Mouse (Mus musculus) hindbrain, embryonic 14.5 days (tissue): ENCODE results near the gene Lpcat2. TPM values are rescaled to one million over a fixed set of nuclear protein-coding genes. Genes with fewer than 3 reads are reported as not detected.

ENCODE experiments used
- ATAC-seq: fragments of 200-750 bp; cut with Nextera tagmentation; 2 replicates; pipeline ENCODE4 v1.8.0; 2017; ENCODE audit warnings: moderate number of reproducible peaks, mild to moderate bottlenecking, moderate TSS enrichment, moderate library complexity; ENCODE audit not compliant: low FRiP score
- DNase-seq: peaks from one replicate; pipeline ENCODE4 v3.0.0-alpha.2; 2015; ENCODE audit warnings: low spot score
- H3K27ac ChIP-seq: fragments of 300-500 bp; sonication (generic); 2 replicates; pipeline ENCODE4 v1.5.1; 2014; ENCODE audit warnings: mild to moderate bottlenecking, moderate library complexity
- H3K27me3 ChIP-seq: fragments of 300-500 bp; sonication (generic); 2 replicates; pipeline ENCODE4 v1.6.1; 2014; ENCODE audit warnings: mild to moderate bottlenecking, low read length, mixed read lengths; ENCODE audit not compliant: control insufficient read depth, insufficient read depth
- H3K36me3 ChIP-seq: fragments of 300-500 bp; sonication (generic); replicated peaks from 2 replicates; pipeline ENCODE4 v1.6.1; 2014; ENCODE audit not compliant: control insufficient read depth, insufficient read depth
- H3K4me1 ChIP-seq: fragments of 300-500 bp; sonication (generic); replicated peaks from 2 replicates; pipeline ENCODE4 v1.6.1; 2014; ENCODE audit warnings: antibody characterized with exemption, low read length, mixed read lengths; ENCODE audit not compliant: control insufficient read depth, insufficient read depth
- H3K4me2 ChIP-seq: fragments of 300-500 bp; sonication (generic); replicated peaks from 2 replicates; pipeline ENCODE4 v1.6.1; 2014; ENCODE audit warnings: mild to moderate bottlenecking, moderate library complexity
- H3K4me3 ChIP-seq: fragments of 300-500 bp; sonication (generic); replicated peaks from 2 replicates; pipeline ENCODE4 v1.5.1; 2014; ENCODE audit warnings: mild to moderate bottlenecking, low read length
- H3K9ac ChIP-seq: fragments of 300-500 bp; sonication (generic); 2 replicates; pipeline ENCODE4 v1.6.1; 2014
- H3K9me3 ChIP-seq: fragments of 300-500 bp; sonication (generic); 2 replicates; pipeline ENCODE4 v1.6.1; 2016; ENCODE audit warnings: low read length; ENCODE audit not compliant: control insufficient read depth
- WGBS: fragments of 180-500 bp; shearing (Covaris S2); extraction: QIAGEN DNeasy Blood & Tissue Kit; methylation state at CpG from one replicate; pipeline ENCODE4 v1.1.7; 2014; 5-methylcytosine and 5-hydroxymethylcytosine counted together
- polyA plus RNA-seq: library from polyadenylated mRNA; unstranded; fragments of >200 nt; fragmentation: Nextera tagmentation; extraction: Ambion mirVana; gene quantifications from 2 replicates; pipeline ENCODE4 v1.2.1, GENCODE M21; 2014

The Lpcat2 gene
- polyA plus RNA-seq, 1 experiment from 2014 or later: 11.8 TPM

DNA sequence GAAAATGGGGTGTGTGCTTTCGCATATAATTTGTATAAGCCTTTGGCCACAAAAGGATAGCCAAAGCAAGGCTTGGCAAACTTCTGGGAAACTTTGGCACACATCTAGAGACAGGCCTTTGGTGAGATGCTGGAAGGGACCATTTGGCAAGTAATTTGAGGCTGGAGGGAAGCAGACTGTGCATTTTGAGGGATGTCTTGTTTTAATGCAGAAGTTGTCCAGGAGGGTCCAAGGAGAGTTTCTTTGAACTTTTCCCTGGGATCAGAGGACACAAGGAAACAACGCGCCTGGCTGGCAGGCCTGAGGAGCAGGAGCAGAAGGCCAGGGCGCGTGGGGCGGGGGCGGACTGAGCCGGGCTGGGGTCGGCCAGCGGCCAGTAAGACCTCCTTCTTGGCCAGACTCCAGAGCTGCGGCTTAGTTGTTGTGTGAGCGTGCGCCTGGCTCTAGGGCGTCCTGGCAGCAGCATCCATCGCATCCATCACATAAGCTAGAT is 26.8 kb upstream of the Lpcat2 start:
- peaks cover 12% of the 10 kb centered on the region for H3K4me1 ChIP-seq
- H3K9ac ChIP-seq: no peak overlapping the region
- H3K9me3 ChIP-seq: no peaks in the 10 kb centered on the region
- 41% methylated on average over 15 of the region's 15 CpGs for WGBS
- no peaks in the 10 kb centered on the region for H3K27me3 ChIP-seq
- no peak overlapping the region for H3K4me3 ChIP-seq
- H3K27ac ChIP-seq: no peak overlapping the region
- peak; percentile 74 for DNase-seq
- peak; percentile 83; the same call in 1 of the 2 replicates for ATAC-seq
- no peaks in the 10 kb centered on the region for H3K36me3 ChIP-seq
- peak overlapping the region; percentile 81 for H3K4me2 ChIP-seq

DNA sequence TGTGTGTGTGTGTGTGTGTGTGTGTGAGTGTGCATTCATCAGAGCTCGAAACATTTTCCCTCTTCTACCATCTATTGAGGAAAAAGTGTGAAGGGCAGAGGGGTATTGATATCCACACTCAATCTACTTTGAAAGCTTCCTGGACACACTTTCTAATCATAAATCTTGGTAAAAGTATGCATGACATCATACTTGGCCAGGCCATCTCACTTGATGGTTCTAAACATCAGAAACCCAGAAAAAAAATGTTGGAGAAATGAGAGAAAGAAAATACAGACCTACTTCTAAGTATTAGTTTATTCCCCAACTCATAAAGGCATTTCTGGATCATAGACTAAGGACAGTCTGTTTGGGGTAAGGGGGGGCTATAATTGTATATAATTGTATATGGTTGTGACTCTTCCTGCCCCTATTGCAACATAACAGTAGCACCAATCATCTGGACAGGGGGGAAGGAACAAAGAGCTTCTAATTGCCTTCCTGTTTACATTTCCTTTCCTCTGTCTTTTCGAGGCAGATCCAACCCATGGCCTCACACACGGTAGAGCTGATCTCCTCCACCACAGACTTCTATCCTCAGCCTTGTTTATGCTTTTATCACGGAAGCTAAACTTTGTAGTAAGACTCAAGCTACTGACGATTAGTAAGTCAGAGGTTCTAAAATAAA is 20.9 kb upstream of the Lpcat2 start:
- Histone ChIP-seq H3K9ac (no peak overlapping the region), H3K9me3 (no peaks in the 10 kb centered on the region), H3K4me3 (no peak overlapping the region), H3K27ac (no peak overlapping the region), H3K27me3 (no peaks in the 10 kb centered on the region), H3K4me2 (no peak overlapping the region), H3K36me3 (no peaks in the 10 kb centered on the region), H3K4me1 (no peaks in the 10 kb centered on the region)
- DNase-seq (no peak), ATAC-seq (no peak)
- 84% methylated on average over 5 of the region's 5 CpGs for WGBS

DNA sequence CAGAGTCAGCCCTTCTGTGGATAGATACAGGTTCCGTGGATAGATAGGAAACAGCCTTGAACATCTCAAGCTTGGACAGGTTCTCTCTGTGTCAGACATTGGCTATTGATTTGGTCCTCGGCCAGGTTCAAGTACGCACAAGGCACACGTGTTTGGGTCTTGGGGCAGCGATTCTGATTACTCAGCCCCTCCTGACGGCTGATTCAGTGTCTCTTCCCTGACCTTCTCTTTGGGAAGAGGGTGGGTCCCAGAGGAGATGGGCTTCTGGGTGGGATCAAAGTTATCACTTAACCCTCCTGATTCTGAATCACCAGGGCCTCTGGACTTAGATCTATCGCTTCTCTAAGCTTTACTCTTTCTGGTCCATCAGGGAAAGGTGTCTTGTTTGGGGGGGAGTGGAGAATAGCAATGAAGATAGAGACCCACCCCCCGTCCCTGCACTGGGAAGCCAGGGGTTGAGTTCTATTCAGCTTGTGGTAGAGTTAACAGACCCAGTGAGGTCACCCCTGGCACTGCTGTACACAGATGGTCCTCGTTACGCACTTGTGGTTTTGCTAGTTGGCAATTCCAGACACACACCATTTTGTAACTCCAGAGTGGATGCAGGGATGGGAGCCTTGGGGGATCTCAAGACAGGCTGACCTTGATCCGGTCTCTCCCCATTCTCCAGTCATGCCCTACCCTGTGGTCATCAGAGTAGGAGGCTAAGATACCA is 20.2 kb upstream of the Lpcat2 start:
- Histone ChIP-seq H3K27me3 (no peaks in the 10 kb centered on the region), H3K9me3 (no peaks in the 10 kb centered on the region), H3K4me2 (no peak overlapping the region), H3K9ac (no peak overlapping the region), H3K36me3 (no peaks in the 10 kb centered on the region), H3K27ac (no peak overlapping the region), H3K4me3 (no peak overlapping the region), H3K4me1 (no peaks in the 10 kb centered on the region)
- ATAC-seq (no peak), DNase-seq (no peak)
- WGBS: 88% methylated on average over 11 of the region's 11 CpGs

DNA sequence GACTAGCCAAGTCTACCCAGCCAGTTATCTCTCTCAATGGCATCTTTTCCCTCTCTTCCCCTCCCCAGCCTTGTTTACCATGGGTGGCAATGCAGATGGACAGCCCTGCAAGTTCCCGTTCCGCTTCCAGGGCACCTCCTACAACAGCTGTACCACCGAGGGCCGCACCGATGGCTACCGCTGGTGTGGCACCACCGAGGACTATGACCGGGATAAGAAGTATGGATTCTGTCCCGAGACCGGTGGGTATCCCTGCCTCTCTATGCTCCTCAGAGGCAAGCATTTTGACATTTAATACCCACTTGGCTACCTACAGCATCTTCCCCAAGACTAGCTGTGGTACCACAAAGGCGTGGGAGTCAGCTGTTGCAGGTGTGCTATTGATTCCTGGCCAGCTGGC is 19.2 kb upstream of the Lpcat2 start:
- WGBS: 87% methylated on average over 11 of the region's 11 CpGs
- H3K4me3 ChIP-seq: no peak overlapping the region

DNA sequence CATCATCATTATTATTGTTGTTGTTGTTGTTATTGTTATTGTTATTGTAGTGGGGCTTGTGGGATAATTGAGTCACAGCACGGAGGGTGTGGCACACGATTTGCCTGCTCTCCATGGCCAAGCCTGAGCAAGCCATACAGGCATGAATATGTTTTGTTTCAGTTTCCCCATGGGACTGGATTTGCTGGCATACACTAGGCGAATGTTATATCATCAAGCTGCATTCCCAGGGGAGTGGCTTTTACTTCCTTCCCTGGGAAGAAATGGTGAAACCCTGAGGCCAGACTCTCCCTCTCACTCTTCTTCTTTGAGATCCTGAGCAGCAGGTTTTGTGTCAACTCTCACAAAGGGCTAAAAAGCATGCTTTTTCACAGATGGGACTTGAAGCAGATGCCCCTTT is 16.5 kb upstream of the Lpcat2 start:
- Histone ChIP-seq H3K27ac (no peak overlapping the region), H3K4me1 (no peaks in the 10 kb centered on the region), H3K36me3 (no peaks in the 10 kb centered on the region), H3K27me3 (no peaks in the 10 kb centered on the region), H3K9me3 (no peaks in the 10 kb centered on the region), H3K9ac (no peak overlapping the region), H3K4me3 (no peak overlapping the region), H3K4me2 (no peak overlapping the region)
- DNase-seq (no peak), ATAC-seq (no peak)
- WGBS: 68% methylated on average over 3 of the region's 3 CpGs

More for the DNA sequence above, 19.2 kb upstream of the Lpcat2 start:
- Histone ChIP-seq H3K27ac (no peak overlapping the region), H3K4me2 (no peak overlapping the region), H3K9me3 (no peaks in the 10 kb centered on the region), H3K4me1 (no peaks in the 10 kb centered on the region), H3K36me3 (no peaks in the 10 kb centered on the region), H3K9ac (no peak overlapping the region), H3K27me3 (no peaks in the 10 kb centered on the region)
- DNase-seq: no peak
- ATAC-seq: no peak

DNA sequence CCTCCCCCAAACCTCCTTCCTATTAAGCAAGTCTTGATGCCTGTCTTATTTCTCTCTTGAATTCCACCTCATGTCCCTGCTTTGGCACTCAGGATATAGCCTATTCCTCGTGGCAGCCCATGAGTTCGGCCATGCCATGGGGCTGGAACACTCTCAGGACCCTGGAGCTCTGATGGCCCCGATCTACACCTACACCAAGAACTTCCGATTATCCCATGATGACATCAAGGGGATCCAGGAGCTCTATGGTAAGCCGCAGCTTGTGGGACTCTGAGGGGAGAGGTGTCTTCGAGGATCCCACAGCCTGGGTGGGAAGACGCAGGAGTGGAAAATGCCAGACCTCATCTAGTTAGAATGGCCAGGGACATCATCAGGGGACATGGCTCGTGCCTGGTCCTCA is 16.0 kb upstream of the Lpcat2 start:
- Histone ChIP-seq H3K9me3 (no peaks in the 10 kb centered on the region), H3K27me3 (no peaks in the 10 kb centered on the region), H3K4me1 (no peaks in the 10 kb centered on the region), H3K9ac (no peak overlapping the region), H3K27ac (no peak overlapping the region), H3K4me3 (no peak overlapping the region), H3K4me2 (no peak overlapping the region), H3K36me3 (no peaks in the 10 kb centered on the region)
- WGBS: 92% methylated on average over 8 of the region's 8 CpGs
- no peak for DNase-seq
- ATAC-seq: no peak

DNA sequence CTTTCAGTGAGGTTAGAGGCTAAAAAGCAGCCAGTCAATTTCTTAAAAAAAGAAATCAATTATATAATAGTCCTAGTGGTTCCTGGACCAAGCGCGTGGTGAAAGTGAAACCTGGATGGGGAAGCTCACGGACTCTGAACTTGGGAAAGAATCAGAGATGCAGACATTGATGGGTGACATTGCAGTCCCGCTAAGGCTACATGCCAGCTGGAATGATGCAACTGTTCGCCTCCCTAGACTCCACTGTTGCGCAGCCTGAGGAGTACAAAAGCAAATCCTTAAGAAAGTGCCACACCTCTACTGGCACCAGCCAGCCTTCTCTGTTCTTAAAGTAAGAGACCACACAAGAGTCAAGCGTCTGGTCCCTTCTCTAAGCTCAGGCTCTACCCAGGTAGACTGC is 15.3 kb upstream of the Lpcat2 start:
- no peak overlapping the region for H3K4me2 ChIP-seq
- no peaks in the 10 kb centered on the region for H3K27me3 ChIP-seq
- H3K27ac ChIP-seq: no peak overlapping the region
- H3K4me3 ChIP-seq: no peak overlapping the region
- H3K4me1 ChIP-seq: no peaks in the 10 kb centered on the region
- H3K9me3 ChIP-seq: no peaks in the 10 kb centered on the region
- DNase-seq (no peak), ATAC-seq (no peak)
- WGBS: 95% methylated on average over 7 of the region's 7 CpGs
- H3K36me3 ChIP-seq: no peaks in the 10 kb centered on the region
- no peak overlapping the region for H3K9ac ChIP-seq

DNA sequence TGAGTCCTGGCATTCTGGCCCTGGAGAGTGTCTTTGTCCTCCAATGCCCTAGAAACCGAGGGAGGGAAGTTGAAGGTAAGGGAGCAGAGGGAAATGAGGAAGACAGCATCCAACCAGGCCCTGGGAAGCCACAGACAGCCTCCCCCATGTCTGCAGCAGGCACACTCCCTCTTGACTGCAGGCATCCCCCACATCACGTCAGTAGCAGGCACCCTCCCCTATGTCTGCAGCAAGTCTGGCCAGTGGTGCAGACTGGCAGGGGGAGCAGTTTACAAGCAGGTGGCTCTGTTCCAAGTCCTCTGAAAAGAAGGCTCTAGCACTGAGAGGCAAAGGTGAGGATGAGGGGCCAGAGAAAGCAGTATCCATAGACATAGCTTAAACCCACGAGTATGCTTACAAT is 8.5 kb upstream of the Lpcat2 start:
- DNase-seq: no peak
- 0 out of 2 replicates have a peak overlapping the region, but pooled peaks have one; percentile 8 for H3K4me2 ChIP-seq
- no peaks in the 10 kb centered on the region for H3K27me3 ChIP-seq
- ATAC-seq: peak; percentile 37; the same call in 1 of the 2 replicates
- peaks cover 21% of the 10 kb centered on the region; the same call in 1 of the 2 replicates for H3K4me1 ChIP-seq
- H3K27ac ChIP-seq: peak overlapping the region; percentile 21; the same call in 1 of the 2 replicates
- no peaks in the 10 kb centered on the region for H3K36me3 ChIP-seq
- no peak overlapping the region for H3K4me3 ChIP-seq
- no peak overlapping the region for H3K9ac ChIP-seq
- H3K9me3 ChIP-seq: no peaks in the 10 kb centered on the region
- 25% methylated on average over 3 of the region's 3 CpGs for WGBS

DNA sequence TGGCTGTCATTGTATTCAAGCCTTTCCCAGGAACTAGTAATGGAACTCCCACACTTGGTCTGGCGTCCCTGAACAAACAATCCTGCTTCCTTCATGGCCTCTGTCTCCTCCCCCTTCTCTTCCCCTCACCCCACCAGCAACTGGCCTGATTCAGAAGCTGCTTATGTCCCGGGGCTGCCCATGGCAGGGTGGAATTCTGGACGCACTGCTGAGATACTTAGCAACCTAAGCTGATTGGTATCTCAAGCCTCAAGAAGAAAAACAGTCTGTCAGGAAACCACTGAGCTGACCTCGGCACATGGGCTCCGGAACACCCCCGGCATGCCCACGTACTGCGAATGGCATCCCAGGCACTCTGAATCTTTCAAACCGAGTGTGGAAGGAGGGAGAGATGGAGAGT is 7.8 kb upstream of the Lpcat2 start:
- peak overlapping the region; percentile 21; the same call in 1 of the 2 replicates for H3K27ac ChIP-seq
- H3K27me3 ChIP-seq: no peaks in the 10 kb centered on the region
- 33% methylated on average over 9 of the region's 9 CpGs for WGBS
- H3K36me3 ChIP-seq: no peaks in the 10 kb centered on the region
- H3K4me1 ChIP-seq: peaks cover 21% of the 10 kb centered on the region; the same call in 1 of the 2 replicates
- H3K4me2 ChIP-seq: 0 out of 2 replicates have a peak overlapping the region, but pooled peaks have one; percentile 8
- no peak overlapping the region for H3K9ac ChIP-seq
- H3K9me3 ChIP-seq: no peaks in the 10 kb centered on the region
- ATAC-seq: no peak
- DNase-seq: no peak
- no peak overlapping the region for H3K4me3 ChIP-seq
